Mouse (Mus musculus): ENCODE measurements at regions not wholly inside any gene's neighbourhood (a gene's known extent, or its start where the extent isn't known, plus 50 kb on each side); places are given as distances from the start of the nearest gene placed in this dataset.

GRCm38 (mm10) chr8:34739836-34740804 is 628.6 kb upstream of the Gm10131 start:
- TF ChIP-seq POLR2A (IDR thresholded peaks at IDR 0.05; ENCODE audit: extremely low read depth, insufficient read depth, low read length) (no peak), CTCF (IDR thresholded peaks at IDR 0.05; ENCODE audit: extremely low read depth, insufficient read depth, low read length) (no peak)
- Histone ChIP-seq H3K27ac (ENCODE audit: insufficient read depth, low read length) (no peak overlapping the region), H3K4me3 (ENCODE audit: insufficient read depth, low read length) (no peak overlapping the region), H3K4me1 (ENCODE audit: control insufficient read depth, insufficient read depth, low read length) (no peaks in the 10 kb centered on the region)

GRCm38 (mm10) chr8:34736214-34736613 is 624.7 kb upstream of the Gm10131 start:
- TF ChIP-seq CTCF (IDR thresholded peaks at IDR 0.05; ENCODE audit: extremely low read depth, insufficient read depth, low read length) = no peak
- TF ChIP-seq POLR2A (IDR thresholded peaks at IDR 0.05; ENCODE audit: extremely low read depth, insufficient read depth, low read length) = no peak
- Histone ChIP-seq H3K4me3 (ENCODE audit: insufficient read depth, low read length) (no peak overlapping the region), H3K4me1 (ENCODE audit: control insufficient read depth, insufficient read depth, low read length) (peaks cover 1% of the 10 kb centered on the region; the same call in 1 of the 2 replicates), H3K27ac (ENCODE audit: insufficient read depth, low read length) (no peak overlapping the region)

GRCm38 (mm10) chr8:34735006-34735405 is 623.5 kb upstream of the Gm10131 start:
- TF ChIP-seq POLR2A (IDR thresholded peaks at IDR 0.05; ENCODE audit: extremely low read depth, insufficient read depth, low read length) (no peak), CTCF (IDR thresholded peaks at IDR 0.05; ENCODE audit: extremely low read depth, insufficient read depth, low read length) (no peak)
- peaks cover 1% of the 10 kb centered on the region; the same call in 1 of the 2 replicates for H3K4me1 ChIP-seq (ENCODE audit: control insufficient read depth, insufficient read depth, low read length)
- H3K27ac ChIP-seq (ENCODE audit: insufficient read depth, low read length) = no peak overlapping the region
- H3K4me3 ChIP-seq (ENCODE audit: insufficient read depth, low read length) = no peak overlapping the region

GRCm38 (mm10) chr8:34732808-34733207 is 621.3 kb upstream of the Gm10131 start:
- peaks cover 1% of the 10 kb centered on the region; the same call in 1 of the 2 replicates for H3K4me1 ChIP-seq (ENCODE audit: control insufficient read depth, insufficient read depth, low read length)
- TF ChIP-seq POLR2A (IDR thresholded peaks at IDR 0.05; ENCODE audit: extremely low read depth, insufficient read depth, low read length) (no peak), CTCF (IDR thresholded peaks at IDR 0.05; ENCODE audit: extremely low read depth, insufficient read depth, low read length) (no peak)
- no peak overlapping the region for H3K27ac ChIP-seq (ENCODE audit: insufficient read depth, low read length)
- H3K4me3 ChIP-seq (ENCODE audit: insufficient read depth, low read length) = no peak overlapping the region

GRCm38 (mm10) chr8:34732362-34732761 is 620.8 kb upstream of the Gm10131 start:
- no peak overlapping the region for H3K4me3 ChIP-seq (ENCODE audit: insufficient read depth, low read length)
- TF ChIP-seq POLR2A (IDR thresholded peaks at IDR 0.05; ENCODE audit: extremely low read depth, insufficient read depth, low read length) (no peak), CTCF (IDR thresholded peaks at IDR 0.05; ENCODE audit: extremely low read depth, insufficient read depth, low read length) (no peak)
- H3K4me1 ChIP-seq (ENCODE audit: control insufficient read depth, insufficient read depth, low read length) = peaks cover 1% of the 10 kb centered on the region; the same call in 1 of the 2 replicates
- no peak overlapping the region for H3K27ac ChIP-seq (ENCODE audit: insufficient read depth, low read length)

GRCm38 (mm10) chr8:34731096-34731999 is 619.8 kb upstream of the Gm10131 start:
- TF ChIP-seq CTCF (IDR thresholded peaks at IDR 0.05; ENCODE audit: extremely low read depth, insufficient read depth, low read length) (no peak), POLR2A (IDR thresholded peaks at IDR 0.05; ENCODE audit: extremely low read depth, insufficient read depth, low read length) (no peak)
- no peak overlapping the region for H3K4me3 ChIP-seq (ENCODE audit: insufficient read depth, low read length)
- H3K27ac ChIP-seq (ENCODE audit: insufficient read depth, low read length) = no peak overlapping the region
- peaks cover 1% of the 10 kb centered on the region; the same call in 1 of the 2 replicates for H3K4me1 ChIP-seq (ENCODE audit: control insufficient read depth, insufficient read depth, low read length)

GRCm38 (mm10) chr8:34729585-34729984 is 618.0 kb upstream of the Gm10131 start:
- TF ChIP-seq CTCF (IDR thresholded peaks at IDR 0.05; ENCODE audit: extremely low read depth, insufficient read depth, low read length) (no peak), POLR2A (IDR thresholded peaks at IDR 0.05; ENCODE audit: extremely low read depth, insufficient read depth, low read length) (no peak)

GRCm38 (mm10) chr8:34727699-34728098 is 616.2 kb upstream of the Gm10131 start:
- no peak for TF ChIP-seq POLR2A (IDR thresholded peaks at IDR 0.05; ENCODE audit: extremely low read depth, insufficient read depth, low read length)
- no peak for TF ChIP-seq CTCF (IDR thresholded peaks at IDR 0.05; ENCODE audit: extremely low read depth, insufficient read depth, low read length)
- H3K4me1 ChIP-seq (ENCODE audit: control insufficient read depth, insufficient read depth, low read length) = peaks cover 1% of the 10 kb centered on the region; the same call in 1 of the 2 replicates
- no peak overlapping the region for H3K4me3 ChIP-seq (ENCODE audit: insufficient read depth, low read length)
- H3K27ac ChIP-seq (ENCODE audit: insufficient read depth, low read length) = no peak overlapping the region

More at GRCm38 (mm10) chr8:34729585-34729984, 618.0 kb upstream of the Gm10131 start:
- H3K27ac ChIP-seq (ENCODE audit: insufficient read depth, low read length) = no peak overlapping the region
- H3K4me3 ChIP-seq (ENCODE audit: insufficient read depth, low read length) = no peak overlapping the region
- peaks cover 1% of the 10 kb centered on the region; the same call in 1 of the 2 replicates for H3K4me1 ChIP-seq (ENCODE audit: control insufficient read depth, insufficient read depth, low read length)

- no peak overlapping the region for H3K27ac ChIP-seq (ENCODE audit: insufficient read depth, low read length)
Measured at GRCm38 (mm10) chr8:34726145-34726767, 614.7 kb upstream of the Gm10131 start.

More at GRCm38 (mm10) chr8:34726145-34726767, 614.7 kb upstream of the Gm10131 start:
- H3K4me1 ChIP-seq (ENCODE audit: control insufficient read depth, insufficient read depth, low read length) = no peaks in the 10 kb centered on the region
- TF ChIP-seq CTCF (IDR thresholded peaks at IDR 0.05; ENCODE audit: extremely low read depth, insufficient read depth, low read length) = no peak
- no peak for TF ChIP-seq POLR2A (IDR thresholded peaks at IDR 0.05; ENCODE audit: extremely low read depth, insufficient read depth, low read length)
- no peak overlapping the region for H3K4me3 ChIP-seq (ENCODE audit: insufficient read depth, low read length)

All from cortical plate, adult 2 months (tissue).